Mouse (Mus musculus): ENCODE measurements around the gene Serpinb3b. TPM values are rescaled to one million over a fixed set of nuclear protein-coding genes. Genes with fewer than 3 reads are reported as not detected.
"Not testable (repeated sequence)": the region's sequence is repeated elsewhere in the genome, so short reads cannot be mapped to it uniquely, and the experiment has no call there.

Serpinb3b gene
- total RNA-seq (2014; rRNA removed) (not detected in 2 replicates), polyA plus RNA-seq (2015; fragmentation: Nextera tagmentation; extraction: Ambion mirVana) (not detected in 2 replicates)

GRCm38 (mm10) chr1:107278261-107278660 lies at the start of gene Serpinb3b, which contains the start of gene Serpinb3c:
Serpinb3b (minus strand) TSS chr1:107278361.
Serpinb3c (minus strand) TSS chr1:107278371.
- H3K9me3 ChIP-seq (ENCODE audit: low read length); H3K27ac ChIP-seq (ENCODE audit: low read depth, low read length); H3K4me3 ChIP-seq (ENCODE audit: low read depth, low read length); H3K27me3 ChIP-seq (ENCODE audit: insufficient read depth, low read length); H3K36me3 ChIP-seq (ENCODE audit: insufficient read depth, low read length); H3K4me2 ChIP-seq (ENCODE audit: low read depth, low read length, poor library complexity, severe bottlenecking); H3K4me1 ChIP-seq (ENCODE audit: insufficient read depth, low read length); DNase-seq (ENCODE audit: low spot score); H3K9ac ChIP-seq (replicated peaks; ENCODE audit: low read length, poor library complexity, severe bottlenecking); ATAC-seq (ENCODE audit: low FRiP score): not testable (repeated sequence)

GRCm38 (mm10) chr1:107243170-107243569 lies 35.0 kb downstream of the Serpinb3b start:
- TF ChIP-seq CTCF (IDR thresholded peaks at IDR 0.05) = peak; percentile 73

GRCm38 (mm10) chr1:107217276-107217675 lies 60.9 kb downstream of the Serpinb3b start:
- not testable (repeated sequence) for H3K4me2 ChIP-seq (ENCODE audit: low read depth, low read length, poor library complexity, severe bottlenecking); DNase-seq (ENCODE audit: low spot score); H3K27ac ChIP-seq (ENCODE audit: low read depth, low read length); H3K4me1 ChIP-seq (ENCODE audit: insufficient read depth, low read length); H3K27me3 ChIP-seq (ENCODE audit: insufficient read depth, low read length); H3K9ac ChIP-seq (replicated peaks; ENCODE audit: low read length, poor library complexity, severe bottlenecking); H3K9me3 ChIP-seq (ENCODE audit: low read length); ATAC-seq (ENCODE audit: low FRiP score); H3K36me3 ChIP-seq (ENCODE audit: insufficient read depth, low read length); H3K4me3 ChIP-seq (ENCODE audit: low read depth, low read length)
- 85% methylated on average over 1 of the region's 1 CpGs for WGBS

More at GRCm38 (mm10) chr1:107243170-107243569, 35.0 kb downstream of the Serpinb3b start:
- not testable (repeated sequence) for H3K36me3 ChIP-seq (ENCODE audit: insufficient read depth, low read length); H3K27ac ChIP-seq (ENCODE audit: low read depth, low read length); H3K27me3 ChIP-seq (ENCODE audit: insufficient read depth, low read length); H3K4me1 ChIP-seq (ENCODE audit: insufficient read depth, low read length); H3K4me3 ChIP-seq (ENCODE audit: low read depth, low read length); DNase-seq (ENCODE audit: low spot score); H3K9me3 ChIP-seq (ENCODE audit: low read length); H3K9ac ChIP-seq (replicated peaks; ENCODE audit: low read length, poor library complexity, severe bottlenecking); H3K4me2 ChIP-seq (ENCODE audit: low read depth, low read length, poor library complexity, severe bottlenecking)
- 49% methylated on average over 3 of the region's 3 CpGs for WGBS
- ATAC-seq (ENCODE audit: low FRiP score) = 0 out of 2 replicates have a peak, but pooled peaks have one; percentile 38

- H3K9ac ChIP-seq (replicated peaks; ENCODE audit: low read length, poor library complexity, severe bottlenecking); H3K27ac ChIP-seq (ENCODE audit: low read depth, low read length); H3K4me2 ChIP-seq (ENCODE audit: low read depth, low read length, poor library complexity, severe bottlenecking); H3K27me3 ChIP-seq (ENCODE audit: insufficient read depth, low read length); DNase-seq (ENCODE audit: low spot score); ATAC-seq (ENCODE audit: low FRiP score); H3K9me3 ChIP-seq (ENCODE audit: low read length); H3K4me1 ChIP-seq (ENCODE audit: insufficient read depth, low read length); H3K36me3 ChIP-seq (ENCODE audit: insufficient read depth, low read length); H3K4me3 ChIP-seq (ENCODE audit: low read depth, low read length): not testable (repeated sequence)
- TF ChIP-seq CTCF (IDR thresholded peaks at IDR 0.05) = peak; percentile 57
Observed at GRCm38 (mm10) chr1:107127453-107127852, 150.7 kb downstream of the Serpinb3b start.

Other genes starting within 250 kb of the Serpinb3b start
- gene Serpinb3a, start 226.1 kb downstream of the Serpinb3b start, total RNA-seq (2014; rRNA removed) = 0.60 TPM in 1 of 2 replicates, not detected in the other
- gene Serpinb3a, start 226.1 kb downstream of the Serpinb3b start, polyA plus RNA-seq (2015; fragmentation: Nextera tagmentation; extraction: Ambion mirVana) = not detected in 2 replicates
- not detected in 2 replicates for gene Serpinb3d, start 194.9 kb downstream of the Serpinb3b start, total RNA-seq (2014; rRNA removed)
- not detected in 2 replicates for gene Serpinb3d, start 194.9 kb downstream of the Serpinb3b start, polyA plus RNA-seq (2015; fragmentation: Nextera tagmentation; extraction: Ambion mirVana)
- 0.11 TPM in 1 of 2 replicates, not detected in the other for gene Serpinb3c, start within 50 bp of the Serpinb3b start, total RNA-seq (2014; rRNA removed)
- not detected in 2 replicates for gene Serpinb3c, start within 50 bp of the Serpinb3b start, polyA plus RNA-seq (2015; fragmentation: Nextera tagmentation; extraction: Ambion mirVana)
- gene Serpinb11, start 82.8 kb upstream of the Serpinb3b start, total RNA-seq (2014; rRNA removed) = not detected in 2 replicates
- gene Serpinb11, start 82.8 kb upstream of the Serpinb3b start, polyA plus RNA-seq (2015; fragmentation: Nextera tagmentation; extraction: Ambion mirVana) = not detected in 2 replicates
- gene Serpinb7, start 121.3 kb upstream of the Serpinb3b start, total RNA-seq (2014; rRNA removed) = not detected in 2 replicates
- not detected in 2 replicates for gene Serpinb7, start 121.3 kb upstream of the Serpinb3b start, polyA plus RNA-seq (2015; fragmentation: Nextera tagmentation; extraction: Ambion mirVana)
- 0.22 TPM in 1 of 2 replicates, not detected in the other for gene Serpinb2, start 233.1 kb upstream of the Serpinb3b start, total RNA-seq (2014; rRNA removed)
- gene Serpinb2, start 233.1 kb upstream of the Serpinb3b start, polyA plus RNA-seq (2015; fragmentation: Nextera tagmentation; extraction: Ambion mirVana) = 0.07 and 0.22 TPM in 2 replicates